In the genomic region with DNA sequence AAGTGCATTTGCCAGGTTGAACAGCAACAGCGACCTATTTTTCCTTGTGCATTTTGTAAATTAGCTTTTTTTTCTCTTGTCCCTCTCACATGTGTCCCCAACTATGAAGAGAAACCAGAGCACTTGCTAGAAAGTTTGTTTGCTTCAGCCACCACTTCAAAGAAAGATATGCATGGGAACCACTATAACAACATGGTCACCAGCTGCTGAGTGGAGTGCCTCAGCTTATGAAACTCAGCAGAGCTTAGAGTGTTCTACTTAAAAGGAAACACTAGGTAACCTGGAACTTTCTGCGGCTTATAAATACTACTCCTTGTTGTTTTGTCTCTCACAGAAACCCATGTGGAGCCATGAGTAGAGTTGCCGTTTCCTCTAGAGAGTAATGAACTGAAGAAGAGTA, we compare ENCODE assay signal across 28 mouse cellular contexts. TPM values are rescaled to one million over a fixed set of nuclear protein-coding genes. Genes with fewer than 3 reads are reported as not detected.
"Had no signal": no experiment of that assay in that cellular context is flagged by ENCODE, and none has a peak within 500 bp of the region (broad histone marks: within the 10 kb centered on the region; RNA-seq: fewer than 3 reads in every experiment).

No protein-coding gene starts in this region.

- H3K27me3 ChIP-seq: embryonic facial prominence, embryonic 12.5 days; embryonic facial prominence, embryonic 13.5 days; embryonic facial prominence, embryonic 15.5 days; forebrain, embryonic 12.5 days; forebrain, embryonic 13.5 days; forebrain, embryonic 15.5 days had no signal

- H3K4me3 ChIP-seq: embryonic facial prominence, embryonic 10.5 days; embryonic facial prominence, embryonic 12.5 days; embryonic facial prominence, embryonic 13.5 days; embryonic facial prominence, embryonic 15.5 days; erythroblast, embryonic 14.5 days; forebrain, embryonic 10.5 days; forebrain, embryonic 12.5 days; forebrain, embryonic 13.5 days; forebrain, embryonic 15.5 days; gastrocnemius, adult 2 months had no signal

- H3K36me3 ChIP-seq: embryonic facial prominence, embryonic 10.5 days; embryonic facial prominence, embryonic 12.5 days; embryonic facial prominence, embryonic 13.5 days; embryonic facial prominence, embryonic 15.5 days; forebrain, embryonic 10.5 days; forebrain, embryonic 12.5 days; forebrain, embryonic 15.5 days had no signal

- ATAC-seq: forebrain, embryonic 13.5 days; forebrain, embryonic 14.5 days; forebrain, embryonic 15.5 days; forebrain, embryonic 16.5 days; forebrain, postnatal 0 days had no signal

- H3K27ac ChIP-seq: embryonic facial prominence, embryonic 10.5 days; embryonic facial prominence, embryonic 12.5 days; embryonic facial prominence, embryonic 13.5 days; embryonic facial prominence, embryonic 15.5 days; forebrain, embryonic 10.5 days; forebrain, embryonic 12.5 days; forebrain, embryonic 13.5 days; forebrain, embryonic 15.5 days; gastrocnemius, adult 2 months had no signal

- H3K9ac ChIP-seq: embryonic facial prominence, embryonic 12.5 days; embryonic facial prominence, embryonic 13.5 days; embryonic facial prominence, embryonic 15.5 days; forebrain, embryonic 12.5 days; forebrain, embryonic 13.5 days; forebrain, embryonic 15.5 days; forebrain, postnatal 0 days had no signal

- H3K4me1 ChIP-seq: embryonic facial prominence, embryonic 10.5 days; embryonic facial prominence, embryonic 12.5 days; embryonic facial prominence, embryonic 13.5 days; embryonic facial prominence, embryonic 15.5 days; forebrain, embryonic 12.5 days; forebrain, embryonic 13.5 days; forebrain, embryonic 15.5 days had no signal

- DNase-seq: cerebellum, adult 2 months; cerebellum, adult 8-10 months; cerebellum, adult 9-10 months; cerebellum, adult 9-11 months; cerebellum, postnatal 10 days; cerebellum, postnatal 14 days; cerebellum, postnatal 25 days; cerebellum, postnatal 36 days; embryo, embryonic 11 days; forebrain, postnatal 0 days; gastrocnemius, adult 2 months; gastrocnemius, postnatal 10 days; gastrocnemius, postnatal 14 days; gastrocnemius, postnatal 25 days; gastrocnemius, postnatal 36 days; heart, adult 11 months; heart, adult 18-20 months had no signal

- H3K4me2 ChIP-seq: embryonic facial prominence, embryonic 12.5 days; embryonic facial prominence, embryonic 13.5 days; embryonic facial prominence, embryonic 15.5 days; forebrain, embryonic 12.5 days; forebrain, embryonic 13.5 days; forebrain, embryonic 15.5 days had no signal

- H3K9me3 ChIP-seq: embryonic facial prominence, embryonic 10.5 days; embryonic facial prominence, embryonic 12.5 days; embryonic facial prominence, embryonic 13.5 days; embryonic facial prominence, embryonic 15.5 days; forebrain, embryonic 10.5 days; forebrain, embryonic 12.5 days; forebrain, embryonic 13.5 days; forebrain, embryonic 15.5 days had no signal

RNA-seq across cellular contexts. Expression of a gene that starts 33.7 kb away (rescaled TPM):
- polyA plus RNA-seq: erythroblast, embryonic 14.5 days had no signal
